Mouse (Mus musculus) kidney, adult 8-10 months (tissue): ENCODE results near the gene Dph3.
A peak's percentile ranks its signal among the peaks of the same experiment; 100 is the strongest.

Experiments
- DNase-seq, 2 experiments: peaks; one replicate each; pipeline ENCODE4 v3.0.0; 2022

Dph3 gene

DNA sequence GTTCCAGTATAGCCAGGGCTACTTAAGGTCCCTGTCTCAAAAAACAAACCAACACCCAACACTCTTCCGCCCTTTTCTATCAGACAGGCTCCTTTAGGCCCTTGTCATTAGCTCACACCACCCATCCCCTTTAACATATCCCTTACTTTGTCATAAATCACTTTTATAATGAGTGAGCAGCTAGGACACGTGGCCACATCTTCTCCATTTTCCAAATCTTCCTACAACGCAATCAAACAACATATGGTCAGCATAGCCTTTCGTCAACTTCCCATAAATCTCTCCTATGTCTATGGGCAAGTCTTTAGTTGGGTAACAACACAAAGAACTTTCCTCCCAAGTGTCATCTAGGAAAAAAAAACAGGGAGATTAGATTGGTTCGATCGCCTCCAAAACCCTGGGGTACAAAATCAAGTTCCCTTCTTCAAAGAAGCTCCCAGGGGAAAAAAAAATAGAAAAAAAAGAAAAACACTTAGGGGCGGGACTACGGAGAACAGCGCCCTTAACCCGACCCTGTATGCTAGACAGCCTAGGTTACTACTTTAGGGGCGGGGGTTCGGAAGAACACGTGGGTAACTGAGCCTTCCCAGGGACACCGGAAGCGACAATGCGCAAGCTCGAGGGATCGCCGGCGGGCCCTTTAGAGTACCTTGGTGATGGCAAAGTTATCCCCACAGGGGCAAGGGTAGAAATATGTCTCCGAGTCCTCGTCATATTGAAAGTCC is 606 bp downstream of the Dph3 start, which contains the start of gene Oxnad1:
TSS of gene Oxnad1 (plus strand) at position 614 of the 725 bp plus-strand sequence.
- DNase-seq, result no peak

DNA sequence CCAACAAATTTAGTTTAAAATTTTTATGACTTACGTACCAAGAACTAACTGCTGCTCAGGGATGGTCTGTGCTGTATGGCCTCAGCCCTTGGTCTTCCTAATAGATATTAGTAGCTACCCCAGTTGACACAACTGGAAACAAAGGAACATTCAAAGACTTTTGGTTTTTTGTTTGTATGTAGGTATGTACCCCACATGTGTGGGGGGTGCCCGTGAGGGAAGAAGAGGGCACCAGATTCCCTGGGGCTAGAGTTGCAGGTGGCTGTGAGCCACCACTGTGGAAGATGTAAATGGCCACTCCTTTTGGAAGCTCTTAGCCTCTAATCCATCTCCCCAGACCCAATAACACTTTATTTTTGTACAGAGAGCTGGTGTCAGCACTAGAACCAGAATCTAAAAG is 2.1 kb downstream of the Dph3 start:
- no peak for DNase-seq

DNA sequence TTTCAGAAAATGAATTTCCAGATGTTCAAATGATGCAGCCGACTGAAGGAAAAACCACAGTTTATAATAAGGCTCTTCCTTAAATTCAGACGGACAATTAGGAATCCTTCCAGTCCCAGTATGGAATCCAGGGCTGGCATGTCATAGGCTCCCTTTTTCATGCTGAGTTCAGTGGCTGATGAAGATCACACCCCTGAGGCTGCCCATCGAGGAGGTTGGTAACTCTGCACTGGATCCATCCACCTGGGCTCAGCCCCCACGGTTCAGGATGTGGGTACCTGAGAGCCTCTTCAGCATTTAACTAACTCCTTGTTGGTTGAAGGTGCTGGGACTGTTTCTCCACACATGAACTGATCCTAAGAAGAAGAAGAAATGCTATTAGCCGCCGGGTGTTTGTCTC is 2.6 kb downstream of the Dph3 start:
- DNase-seq, result no peak

DNA sequence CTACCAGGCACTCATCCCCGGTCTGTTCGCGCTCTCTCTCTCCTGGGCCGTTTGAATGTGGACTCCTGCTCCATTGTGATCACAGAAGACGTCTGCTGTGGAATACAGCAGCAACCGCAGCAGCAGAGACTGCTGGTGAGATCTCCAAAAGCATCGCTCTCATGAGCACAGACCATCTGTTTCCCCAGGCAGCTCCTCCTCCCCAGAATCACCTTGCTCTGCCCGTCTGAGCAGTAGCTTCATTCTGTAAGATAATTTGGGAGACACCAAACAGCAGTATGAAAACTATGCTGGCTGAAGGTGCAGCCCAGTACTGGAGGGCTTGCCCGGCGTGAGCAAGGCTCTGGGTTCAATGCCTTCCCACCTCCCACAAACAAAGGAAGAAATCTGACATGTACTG is 4.5 kb downstream of the Dph3 start:
- DNase-seq, result no peak

DNA sequence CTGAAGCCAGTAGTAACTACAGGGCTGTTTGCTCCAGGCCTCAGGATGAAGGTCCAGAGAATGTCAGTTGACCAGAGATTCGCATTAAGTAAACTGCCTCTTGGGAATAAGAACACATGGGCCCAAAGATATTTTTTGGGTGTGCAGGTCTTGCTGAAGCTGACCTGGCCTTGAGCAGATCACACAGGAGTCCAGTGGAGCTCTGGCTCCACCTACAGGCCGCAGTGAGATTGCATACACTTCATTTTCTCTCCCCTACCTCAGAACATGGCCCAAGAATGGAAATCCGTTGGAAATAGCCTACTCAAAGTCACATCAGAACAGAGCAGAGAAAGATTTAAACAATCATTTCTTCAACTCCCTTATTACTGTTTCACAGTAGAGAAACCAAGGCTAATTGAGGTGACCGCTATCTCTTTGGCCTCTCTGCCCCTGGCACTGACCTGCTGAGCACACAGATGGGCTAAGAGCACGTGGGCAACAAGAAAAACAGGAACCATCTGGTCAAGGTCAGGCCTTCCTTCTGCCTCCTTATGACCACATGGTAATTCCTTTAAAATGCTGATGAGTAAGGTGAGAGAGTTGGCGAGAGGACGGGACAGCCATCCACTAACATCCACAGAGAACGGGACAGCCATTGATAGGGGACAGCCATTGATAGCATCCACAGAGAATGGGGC is 8.5 kb downstream of the Dph3 start:
- peak; percentile 30 to 71 for DNase-seq

DNA sequence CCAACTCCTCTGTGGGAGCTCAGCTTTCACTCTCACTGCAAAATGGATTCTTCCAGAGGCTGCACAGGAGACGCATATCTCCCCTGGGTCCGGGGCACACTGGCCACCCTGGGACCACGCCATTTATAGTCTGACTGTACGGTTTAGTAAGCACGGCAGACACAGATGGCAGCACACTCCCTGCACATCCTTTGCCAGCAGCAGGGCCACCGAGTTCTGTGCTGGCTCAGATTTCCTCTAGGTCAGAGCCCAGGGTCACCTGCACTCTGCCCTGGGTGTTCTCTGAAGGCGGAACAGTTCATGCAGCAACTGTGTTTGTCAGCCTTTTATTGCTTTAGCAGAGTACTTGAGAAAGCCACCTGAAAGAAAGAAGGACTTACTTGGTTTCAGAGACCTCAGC is 11.6 kb downstream of the Dph3 start:
- DNase-seq, result peak in 1 of 2 experiments; percentile 27

DNA sequence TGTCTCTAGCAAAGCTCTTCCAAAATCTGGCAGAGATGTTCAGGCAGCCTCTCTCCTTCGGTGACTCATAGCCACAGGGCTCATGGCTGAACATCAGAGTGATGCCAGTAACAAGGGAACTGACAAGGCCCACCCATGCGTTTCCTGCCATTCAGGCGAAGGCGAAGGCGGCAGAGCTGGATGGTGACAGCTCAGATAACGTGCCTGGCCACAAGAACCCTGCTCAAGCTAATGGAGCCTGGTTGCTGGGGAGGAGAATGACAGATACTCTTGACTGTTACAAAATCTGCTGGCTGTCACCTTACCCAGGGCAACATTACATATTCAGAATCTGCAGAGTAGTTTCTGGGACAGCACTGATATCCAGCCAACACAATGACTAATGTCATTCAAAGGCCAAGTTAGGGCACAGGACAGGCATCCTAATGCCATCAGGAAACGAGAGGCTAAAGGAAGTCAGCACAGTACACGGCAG is 12.3 kb downstream of the Dph3 start:
- no peak for DNase-seq

DNA sequence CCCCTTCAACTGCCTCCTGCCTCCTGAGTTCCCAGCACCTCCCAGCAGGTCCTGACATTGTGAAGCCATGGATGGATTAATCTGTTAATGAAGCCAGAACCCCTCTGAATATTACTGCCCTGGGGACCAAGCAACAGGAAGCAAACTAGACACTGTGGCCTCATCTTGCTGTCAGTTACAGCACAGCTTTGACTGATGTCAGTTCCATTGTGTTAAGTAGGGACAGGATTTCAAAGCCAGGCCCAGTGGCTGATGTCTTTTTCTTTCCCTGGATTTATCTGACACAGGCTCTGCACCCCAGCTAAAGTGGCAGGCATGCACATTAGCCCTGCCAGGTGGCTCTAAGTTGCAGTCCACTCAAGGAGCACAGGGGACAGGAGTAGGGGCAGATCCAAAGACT is 12.7 kb downstream of the Dph3 start:
- no peak for DNase-seq

DNA sequence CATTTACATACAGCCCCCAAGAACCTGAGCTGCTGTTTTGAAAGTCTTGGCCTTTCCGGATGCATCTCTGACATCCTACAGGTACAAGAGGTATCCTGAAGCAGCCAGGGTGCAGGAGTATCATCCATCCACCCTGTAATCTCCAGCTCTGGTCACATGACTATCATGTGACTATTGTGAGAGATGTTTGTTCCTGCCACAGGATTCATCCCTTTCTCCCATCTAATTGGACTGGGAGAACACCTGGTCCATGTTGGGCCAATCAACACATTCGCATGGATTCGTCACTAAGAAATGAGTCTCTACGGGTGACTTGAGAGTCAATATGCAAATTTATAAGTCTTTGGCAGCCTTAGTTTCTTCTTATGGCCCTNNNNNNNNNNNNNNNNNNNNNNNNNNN is 24.1 kb downstream of the Dph3 start:
- no peak for DNase-seq

DNA sequence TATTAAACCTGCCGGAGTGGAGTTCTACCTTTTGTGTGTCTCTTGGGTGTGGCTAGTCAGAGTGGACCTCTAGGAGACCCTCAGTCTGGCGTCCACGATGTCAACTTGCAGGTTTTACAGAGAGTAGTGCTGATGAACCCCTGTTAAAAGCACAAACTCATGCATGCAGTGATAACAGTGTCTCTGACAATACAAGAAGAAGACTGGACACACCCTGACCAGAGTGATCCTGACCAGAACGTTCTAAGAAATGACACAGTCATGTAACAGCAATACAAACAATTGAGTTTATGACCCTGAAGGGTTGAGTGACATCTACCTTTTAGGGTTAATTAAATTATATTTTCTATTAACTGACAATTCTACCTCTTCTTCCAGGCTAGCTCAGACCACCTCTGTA is 27.9 kb downstream of the Dph3 start:
- no peak for DNase-seq

DNA sequence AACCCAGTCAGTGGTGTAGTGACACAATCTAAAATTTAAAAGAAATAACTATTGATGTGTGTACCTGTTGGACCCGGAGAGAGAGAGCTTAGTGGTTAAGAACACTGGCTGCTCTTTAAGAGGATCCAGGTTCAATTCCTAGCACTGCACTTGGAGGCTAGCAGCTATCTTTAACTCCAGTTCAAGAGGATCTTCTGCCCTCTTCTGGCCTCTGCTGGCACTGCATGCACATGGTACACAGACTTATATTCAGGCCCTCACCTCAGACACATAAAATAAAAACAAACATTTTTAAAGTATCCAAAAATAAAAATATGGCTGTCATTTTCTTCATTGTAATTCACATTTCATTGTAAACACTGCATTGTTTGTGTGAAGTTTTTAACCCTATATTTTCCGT is 28.9 kb downstream of the Dph3 start:
- DNase-seq, result peak in 1 of 2 experiments; percentile 28

DNA sequence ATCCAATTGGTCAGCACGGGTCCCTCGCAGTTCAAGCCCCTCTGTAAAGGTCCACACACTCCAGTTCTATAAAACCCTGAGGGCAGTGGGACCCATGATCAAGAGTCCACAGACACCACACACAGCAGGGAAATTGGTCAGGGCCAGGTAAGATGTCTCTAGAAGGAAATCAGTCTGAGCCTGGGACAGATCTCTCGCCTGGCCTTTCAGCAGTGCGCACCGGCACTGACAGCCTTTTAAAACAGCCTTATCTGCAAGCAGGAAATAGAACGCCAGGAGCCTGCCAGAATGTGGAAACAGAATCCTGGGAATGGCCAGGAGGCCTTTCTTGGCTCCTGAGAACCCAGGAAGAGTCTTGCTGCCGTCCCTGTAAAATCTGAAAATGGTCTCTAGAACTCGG is 29.7 kb downstream of the Dph3 start:
- no peak for DNase-seq

DNA sequence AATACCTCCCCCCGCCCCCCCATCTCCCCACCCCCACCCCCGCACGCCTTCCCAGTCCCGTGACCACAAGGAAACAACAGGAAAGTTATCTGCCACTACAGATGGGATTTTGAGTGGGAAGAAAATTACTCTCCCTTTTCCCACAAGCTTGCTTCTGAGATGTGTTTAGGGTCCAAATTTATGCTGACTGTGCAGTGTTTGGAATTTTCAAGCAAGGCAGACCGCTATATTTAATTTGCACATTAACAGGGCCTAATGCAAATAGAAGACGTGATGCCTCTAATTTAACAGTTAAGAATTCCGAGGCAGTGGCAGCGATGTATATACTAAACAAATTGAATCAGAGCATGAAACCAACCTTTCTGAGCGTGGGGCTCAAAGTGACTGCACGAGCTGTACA is 30.7 kb downstream of the Dph3 start:
- no peak for DNase-seq

DNA sequence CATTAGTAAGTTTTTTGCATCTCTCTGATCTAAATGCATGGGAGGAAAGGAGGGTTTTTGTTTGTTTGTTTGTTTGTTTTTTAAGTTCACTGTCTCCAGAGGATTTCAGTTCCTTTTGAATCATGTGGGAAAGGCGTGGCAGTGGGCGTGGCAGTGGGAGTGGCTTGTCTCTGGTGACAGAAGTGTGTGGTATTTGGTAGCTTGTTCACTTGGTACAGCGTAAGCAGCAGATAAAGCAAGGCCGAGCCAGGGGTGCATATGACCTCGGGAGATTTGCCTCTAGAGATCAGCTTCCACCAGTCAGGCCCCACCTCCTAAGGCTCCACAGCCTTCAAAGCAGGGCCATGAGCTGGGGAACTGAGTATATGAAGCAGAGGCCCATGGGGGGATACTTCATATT is 31.6 kb downstream of the Dph3 start:
- no peak for DNase-seq

DNA sequence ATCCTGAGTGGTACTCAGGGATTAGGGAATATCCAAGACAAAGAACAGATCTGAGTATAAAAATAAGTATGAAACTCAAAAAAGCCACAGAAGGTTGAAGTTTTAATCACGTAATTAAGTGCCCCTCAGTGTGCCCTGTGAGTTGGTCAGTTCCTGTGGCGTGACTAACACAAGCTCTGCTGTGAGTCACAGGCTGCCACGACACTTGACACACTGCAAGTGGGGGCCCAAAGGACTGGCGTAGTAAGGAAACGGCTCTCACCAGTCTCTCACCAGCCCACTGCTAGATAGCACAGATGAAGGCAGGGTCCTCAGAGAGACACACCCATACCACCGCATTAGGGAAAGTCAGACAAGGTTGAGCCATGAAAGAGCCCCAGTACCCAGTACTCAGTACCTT is 35.4 kb downstream of the Dph3 start:
- DNase-seq, result no peak

DNA sequence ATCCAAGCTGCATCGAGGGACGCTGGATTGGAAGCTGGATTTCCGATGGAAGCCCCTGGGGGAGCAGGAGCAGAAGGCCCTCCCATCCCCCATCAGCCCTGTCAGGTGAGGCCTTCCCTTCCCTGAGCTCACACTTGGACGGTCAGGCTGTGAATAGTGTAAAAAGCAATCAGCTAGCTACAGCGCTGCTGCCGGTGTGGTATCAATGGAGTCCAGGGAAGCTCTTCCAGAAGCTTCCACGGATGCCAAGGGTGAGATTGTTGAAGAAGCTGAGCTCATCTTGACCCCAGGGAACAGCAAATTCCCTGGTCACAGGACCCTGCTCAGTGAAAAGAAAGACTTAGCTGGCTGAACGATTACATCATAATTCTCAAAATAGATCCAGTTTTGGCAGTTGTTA is 39.2 kb downstream of the Dph3 start:
- DNase-seq, result no peak

DNA sequence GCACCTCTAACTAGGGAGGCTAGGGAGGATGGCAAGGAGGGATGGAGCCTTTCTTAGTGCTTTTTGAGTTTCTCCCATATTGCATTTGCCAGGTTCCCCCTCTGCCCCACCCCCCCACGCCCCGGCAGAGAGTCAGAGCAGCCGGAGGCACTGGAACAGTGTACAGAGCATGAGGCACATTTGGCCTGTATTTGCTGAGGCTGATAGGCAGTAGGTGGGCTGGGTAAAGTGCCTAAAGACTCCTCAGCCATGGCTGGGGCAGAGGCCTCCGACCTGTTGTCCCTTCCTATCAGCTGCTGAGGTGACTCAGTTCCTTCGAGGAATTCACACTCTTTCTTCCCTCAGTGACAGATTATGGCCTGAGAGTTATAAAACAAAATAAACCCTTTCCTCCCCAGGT is 43.4 kb downstream of the Dph3 start:
- no peak for DNase-seq

DNA sequence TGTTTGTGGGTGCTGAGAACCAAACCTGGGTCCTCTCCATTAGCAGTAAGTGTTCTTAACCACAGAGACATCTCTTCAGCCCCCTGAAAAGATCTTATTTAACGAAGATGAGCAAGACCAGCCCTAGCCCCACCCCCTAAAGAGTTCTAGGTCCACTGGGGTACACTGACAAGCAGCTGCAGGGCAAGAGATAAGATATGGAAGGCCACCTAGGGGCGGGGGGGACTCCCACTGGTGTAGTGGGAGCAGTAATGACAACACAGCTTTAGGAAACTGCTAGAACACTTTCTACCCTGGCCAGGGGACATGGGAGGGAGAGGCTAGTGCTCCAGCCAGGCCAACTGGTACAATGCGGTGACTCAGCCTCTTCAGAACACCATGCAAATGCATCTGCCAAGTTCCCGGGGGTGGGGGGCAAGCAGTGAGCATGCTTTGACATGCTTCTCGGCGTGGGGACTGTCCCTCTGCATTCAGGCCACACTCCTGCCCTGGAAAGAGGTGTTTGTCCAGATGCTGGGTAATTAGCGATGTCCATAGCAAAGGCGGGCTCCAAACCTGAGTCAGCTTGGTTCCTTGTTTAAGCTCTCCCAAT is 47.8 kb downstream of the Dph3 start:
- no peak for DNase-seq

DNA sequence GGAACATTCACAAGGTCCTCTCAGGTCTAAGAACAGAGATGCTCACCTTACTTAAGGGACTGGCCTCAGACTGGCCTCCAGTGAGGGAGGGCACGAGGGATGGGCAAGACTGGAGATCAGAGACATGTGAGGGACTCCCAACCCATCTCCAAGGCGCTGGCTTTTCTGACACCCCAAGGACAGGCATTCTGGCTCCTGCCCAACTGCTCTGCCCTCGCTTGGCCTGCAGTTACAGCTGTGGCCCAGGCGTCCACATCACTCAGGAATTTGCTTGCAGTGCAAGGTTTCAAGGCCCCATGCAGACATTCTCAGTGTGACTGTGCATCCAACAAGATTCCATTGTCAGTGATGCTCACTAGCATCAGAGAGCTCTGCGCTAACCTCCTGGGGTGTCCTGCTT is 49.0 kb downstream of the Dph3 start:
- DNase-seq, result no peak

DNA sequence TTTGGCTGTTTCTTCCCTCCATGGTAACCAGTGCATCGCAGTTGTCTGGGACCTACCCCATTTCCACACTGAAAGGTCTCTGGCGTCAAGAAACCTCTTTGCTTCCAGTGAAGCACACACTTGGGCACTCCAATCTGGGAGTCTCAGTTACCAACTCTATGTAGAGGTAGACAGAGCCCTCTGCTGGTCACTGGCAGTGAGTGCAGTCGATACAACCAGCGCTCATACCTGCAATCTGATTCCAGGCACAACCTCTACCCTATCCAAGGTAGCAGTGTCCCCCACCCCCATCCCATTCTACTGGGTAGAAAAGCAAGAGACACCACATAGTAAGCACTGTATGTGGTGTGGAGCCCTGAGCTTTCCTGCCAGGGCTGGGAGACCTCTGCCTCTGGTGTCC is 53.0 kb downstream of the Dph3 start:
- peak; percentile 28 to 72 for DNase-seq
